Mouse (Mus musculus) c-Kit-positive CD71-positive TER-119-negative erythroid progenitor cells, embryonic 14.5 days (primary cell): ENCODE results near the gene 2700097O09Rik.
"Not testable (repeated sequence)": the region's sequence is repeated elsewhere in the genome, so short reads cannot be mapped to it uniquely, and the experiment has no call there.

ENCODE experiments used
- DNase-seq: peaks from one replicate; pipeline ENCODE4 v3.0.0-alpha.2; 2013; ENCODE audit warnings: low read depth

2700097O09Rik gene

GRCm38 (mm10) chr12:55079726-55080600 is at the start of gene 2700097O09Rik, which contains the start of gene Srp54a:
TSS of gene 2700097O09Rik (minus strand) at chr12:55080110.
TSS of gene Srp54a (plus strand) at chr12:55080262.
- DNase-seq, result peak; percentile 88

- not testable (repeated sequence) for DNase-seq
Observed at GRCm38 (mm10) chr12:55124731-55125130, 44.8 kb upstream of the 2700097O09Rik start.

GRCm38 (mm10) chr12:55124242-55124641 is 44.3 kb upstream of the 2700097O09Rik start, which contains the start of gene Fam177a:
TSS of gene Fam177a (plus strand) at chr12:55124469.
- DNase-seq, result not testable (repeated sequence)

DNA sequence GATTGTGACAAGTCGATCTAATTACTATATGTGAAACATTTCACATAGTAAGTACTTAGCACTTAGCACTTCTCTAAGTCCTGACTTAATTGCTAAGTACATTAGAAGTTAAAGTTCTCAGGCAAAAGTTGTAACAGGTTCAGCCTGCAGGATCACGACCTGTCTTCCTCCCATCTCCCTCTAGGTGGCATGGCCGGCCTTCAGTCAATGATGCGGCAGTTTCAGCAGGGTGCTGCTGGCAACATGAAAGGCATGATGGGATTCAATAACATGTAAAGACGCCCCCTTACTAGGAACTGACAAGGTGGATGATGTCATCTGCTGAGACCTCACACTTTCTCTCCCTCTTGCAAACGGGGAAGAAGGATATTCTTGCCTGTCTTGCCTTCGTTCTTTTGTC is 32.7 kb upstream of the 2700097O09Rik start:
- DNase-seq, result not testable (repeated sequence)

- DNase-seq, result not testable (repeated sequence)
Observed at GRCm38 (mm10) chr12:55092127-55092526, 12.2 kb upstream of the 2700097O09Rik start.

- not testable (repeated sequence) for DNase-seq
Observed at GRCm38 (mm10) chr12:55080601-55080942, 662 bp upstream of the 2700097O09Rik start.

GRCm38 (mm10) chr12:55078706-55079105 is 1.2 kb downstream of the 2700097O09Rik start:
- DNase-seq, result not testable (repeated sequence)

- no peak for DNase-seq
Observed at GRCm38 (mm10) chr12:55075296-55075695, 4.6 kb downstream of the 2700097O09Rik start.

DNA sequence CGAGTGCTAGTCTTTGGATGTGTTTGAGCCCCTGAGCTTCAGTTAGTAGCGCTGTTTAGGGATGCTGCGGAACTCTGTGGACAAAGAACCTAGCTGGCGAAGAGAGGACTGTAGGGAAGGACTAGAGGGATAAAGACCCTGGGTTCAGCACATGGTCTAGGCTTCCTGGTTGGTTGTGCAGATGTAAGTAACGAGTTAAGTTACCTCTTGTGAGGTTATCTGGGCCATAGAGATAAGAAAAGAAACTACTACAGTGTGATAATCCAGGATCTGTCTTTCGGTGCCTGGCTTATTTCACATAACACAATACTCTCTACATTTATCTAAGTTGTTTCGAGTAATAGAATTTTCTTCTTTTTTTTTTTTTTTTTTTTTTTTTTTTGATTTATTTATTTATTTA is 6.2 kb downstream of the 2700097O09Rik start:
- DNase-seq, result no peak

DNA sequence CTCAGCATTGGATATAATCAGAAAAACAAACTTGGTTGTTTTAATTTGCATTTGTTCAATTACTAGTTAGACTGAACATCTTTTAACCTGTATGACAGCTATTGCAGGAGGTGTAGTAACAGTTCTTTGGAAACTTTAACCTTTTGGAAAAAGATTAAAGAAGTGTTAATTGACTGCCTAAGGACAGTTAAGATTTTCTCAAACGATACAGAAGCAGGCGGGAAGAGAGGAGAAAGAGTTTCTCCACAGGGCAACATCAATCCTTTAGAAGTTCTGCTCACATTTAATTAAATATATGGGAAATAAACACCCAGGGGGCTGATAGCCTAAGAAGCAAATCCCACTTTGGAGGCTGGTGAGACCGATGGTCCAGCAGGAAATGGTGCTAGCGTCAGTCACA is 7.4 kb downstream of the 2700097O09Rik start:
- no peak for DNase-seq

- no peak for DNase-seq
Observed at GRCm38 (mm10) chr12:55062141-55062540, 17.8 kb downstream of the 2700097O09Rik start.

GRCm38 (mm10) chr12:55061006-55061405 is 18.9 kb downstream of the 2700097O09Rik start:
- DNase-seq, result no peak

GRCm38 (mm10) chr12:55060212-55060898 is 19.6 kb downstream of the 2700097O09Rik start:
- DNase-seq, result peak; percentile 57

DNA sequence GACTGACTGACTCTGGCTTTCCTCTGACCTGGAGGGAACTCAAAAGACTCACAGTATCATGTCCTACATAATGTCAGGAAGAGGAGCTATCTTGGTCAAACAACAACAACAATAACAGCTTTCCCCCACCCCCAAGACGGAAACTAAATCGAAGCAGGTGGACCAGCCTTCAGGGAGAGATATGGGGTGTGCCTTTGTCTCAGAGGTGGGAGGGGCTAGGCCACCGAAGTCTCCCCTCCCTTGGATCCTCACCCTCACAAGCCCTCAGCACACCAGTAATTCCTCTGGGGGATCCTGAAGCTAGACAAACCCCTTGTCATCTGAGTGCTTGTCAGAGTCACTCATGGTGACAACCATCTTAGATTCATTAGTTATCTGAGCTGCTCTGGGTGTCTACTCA is 20.1 kb downstream of the 2700097O09Rik start:
- peak; percentile 47 for DNase-seq

DNA sequence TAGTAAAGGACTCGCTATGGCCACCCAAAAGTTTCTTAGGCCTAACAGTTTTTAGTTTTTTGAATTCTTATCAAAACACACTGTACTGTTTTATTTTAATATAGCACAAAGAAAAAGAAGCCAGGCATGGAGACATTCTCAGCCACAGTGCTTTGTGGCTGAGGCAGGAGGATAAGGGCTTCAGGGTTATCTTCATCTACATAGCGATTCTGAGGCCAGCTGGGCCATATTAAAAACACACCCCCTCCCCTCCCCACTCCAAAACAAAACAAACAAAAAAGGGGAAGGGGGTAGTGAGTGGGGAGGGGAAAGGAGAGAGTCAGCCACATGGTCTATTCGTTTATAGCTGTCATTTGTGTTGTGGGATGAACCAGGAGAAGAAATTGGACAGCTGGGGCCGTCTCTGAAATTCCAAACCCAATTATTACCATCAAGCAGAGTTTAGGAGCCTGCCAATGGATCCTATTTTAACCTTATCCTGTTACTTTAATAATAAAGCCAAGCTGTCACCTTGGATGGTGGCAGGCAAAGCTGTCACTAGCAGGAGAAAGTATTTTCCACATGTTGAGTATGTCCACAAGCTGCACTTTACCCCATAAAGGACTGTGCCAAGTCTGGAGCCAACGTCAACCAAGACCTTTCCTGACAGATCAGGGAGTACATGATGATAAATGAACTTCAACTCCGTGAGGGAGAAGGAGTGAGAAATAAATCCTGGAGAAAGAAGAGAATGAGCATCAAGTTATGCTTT is 20.9 kb downstream of the 2700097O09Rik start:
- DNase-seq, result no peak

DNA sequence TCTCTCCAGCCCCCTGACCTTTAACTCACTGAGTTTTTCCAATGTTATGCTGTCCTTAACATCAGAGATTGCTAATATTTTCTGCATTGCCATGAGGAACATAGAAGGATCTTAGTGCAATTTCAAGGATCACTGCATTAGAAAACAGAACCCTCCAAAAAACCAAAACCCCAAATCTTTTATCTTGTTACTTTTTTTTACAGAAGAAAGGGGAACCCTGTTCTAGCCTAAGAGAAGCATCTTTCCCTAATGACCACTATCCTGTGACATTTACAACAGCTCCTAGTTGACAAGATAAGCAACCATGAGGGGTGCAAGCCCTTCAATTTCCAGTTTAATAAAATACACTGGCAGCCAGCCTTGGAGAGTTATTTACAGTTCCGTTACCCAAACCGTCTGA is 23.2 kb downstream of the 2700097O09Rik start:
- DNase-seq, result no peak

DNA sequence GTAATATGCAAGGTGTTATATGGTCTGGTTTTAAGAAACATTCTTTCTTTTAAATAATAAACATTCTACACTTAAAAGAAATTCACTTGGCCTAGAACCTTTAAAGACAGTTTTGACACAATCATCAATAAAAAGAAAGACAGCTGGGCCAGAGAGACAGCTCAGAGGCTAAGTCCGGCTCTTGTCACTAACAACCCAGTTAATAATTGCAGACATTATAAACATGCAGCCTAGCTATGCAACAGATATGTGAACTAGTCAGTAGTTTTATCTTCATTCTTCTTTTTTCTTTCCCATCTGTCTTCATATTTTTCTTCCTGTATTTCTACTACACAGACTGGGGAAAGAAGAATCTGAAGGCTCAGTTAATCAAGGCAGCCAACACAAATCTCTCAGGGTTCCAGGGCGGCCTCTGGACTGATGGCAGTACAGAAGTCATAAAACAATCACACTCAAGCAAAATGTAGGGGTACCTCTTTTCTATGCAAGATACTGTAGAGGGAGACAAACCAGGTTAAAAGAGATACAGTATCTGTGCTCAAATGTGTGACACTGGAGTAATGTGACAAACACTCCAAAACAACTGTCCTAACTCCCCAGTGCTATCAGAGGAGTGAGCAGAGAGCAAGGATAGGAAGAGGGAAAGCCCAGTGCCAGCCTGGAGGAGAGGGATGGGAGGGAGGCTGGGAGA is 25.2 kb downstream of the 2700097O09Rik start:
- DNase-seq, result no peak

- DNase-seq, result peak; percentile 58
Observed at GRCm38 (mm10) chr12:55053267-55053666, 26.6 kb downstream of the 2700097O09Rik start.

DNA sequence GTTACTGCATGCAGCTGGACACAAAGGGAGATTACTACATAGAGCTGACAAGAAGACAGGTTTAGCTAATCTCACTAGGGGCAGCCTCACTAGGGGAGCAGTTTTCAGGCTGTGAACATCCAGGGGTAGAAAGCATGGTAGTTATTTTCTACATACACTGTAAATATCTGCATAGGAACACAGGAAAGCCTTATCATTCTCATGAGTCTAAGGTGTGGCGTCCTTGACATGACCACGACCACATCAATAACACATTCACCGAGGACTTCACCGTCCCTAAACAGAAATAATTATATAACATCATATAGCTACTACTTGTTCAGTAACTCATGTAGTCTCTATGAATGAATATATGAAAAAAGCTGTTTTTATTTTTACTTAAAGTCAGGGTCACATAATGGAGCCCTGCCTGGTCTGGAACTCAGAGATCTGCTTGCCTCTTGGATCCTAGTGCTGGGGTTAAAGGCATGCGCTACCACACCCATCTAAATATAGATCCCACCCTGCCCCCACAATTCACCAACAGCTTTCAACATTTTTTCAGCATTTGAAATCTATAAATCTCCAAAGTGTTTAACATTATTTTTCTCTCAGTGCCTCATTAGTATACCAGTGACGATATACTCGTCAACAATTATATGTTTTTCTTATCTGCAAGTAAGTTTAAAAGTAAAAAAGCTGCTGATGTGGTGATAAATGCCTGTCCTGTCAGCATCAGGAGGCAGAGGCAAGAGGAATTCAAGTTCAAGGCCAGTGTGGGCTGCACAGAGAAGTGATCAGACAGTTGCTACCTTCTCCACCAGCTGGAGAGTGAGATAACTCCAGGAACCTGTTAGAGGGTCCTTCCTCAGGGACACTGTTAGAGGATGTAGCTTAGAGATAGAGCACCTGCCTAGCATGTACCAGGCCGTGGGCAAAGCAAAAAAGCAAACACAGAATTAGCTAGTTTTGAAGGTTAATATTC is 28.4 kb downstream of the 2700097O09Rik start:
- peak; percentile 87 for DNase-seq

GRCm38 (mm10) chr12:55049731-55050353 is 30.1 kb downstream of the 2700097O09Rik start:
- DNase-seq, result no peak
